Mouse (Mus musculus): ENCODE measurements around the gene Ubash3b.

- TF ChIP-seq CTCF (IDR thresholded peaks at IDR 0.05; ENCODE audit: control insufficient read depth, insufficient read depth, insufficient read length) (no peak), CEBPB (IDR thresholded peaks at IDR 0.05; ENCODE audit: low read depth) (no peak), MAX (IDR thresholded peaks at IDR 0.05) (no peak), USF1 (IDR thresholded peaks at IDR 0.05; ENCODE audit: low read depth) (no peak)
These were observed 45.2 kb upstream of the Ubash3b start for GRCm38 (mm10) chr9:41206717-41207116.
